Mouse (Mus musculus) bone marrow macrophage, adult 2 months (primary cell): ENCODE measurements around the gene Pfkfb3. TPM values are rescaled to one million over a fixed set of nuclear protein-coding genes. Genes with fewer than 3 reads are reported as not detected.

Source experiments
- H3K27ac ChIP-seq: 2 replicates; pipeline ENCODE4 v1.5.1; 2012; ENCODE audit warnings: low read depth, low read length; ENCODE audit not compliant: insufficient read depth
- H3K4me1 ChIP-seq: 2 replicates; pipeline ENCODE4 v1.6.1; 2012; ENCODE audit warnings: low read length; ENCODE audit not compliant: control insufficient read depth, insufficient read depth
- H3K4me3 ChIP-seq: 2 replicates; pipeline ENCODE4 v1.5.1; 2012; ENCODE audit warnings: mild to moderate bottlenecking, low read length, moderate library complexity; ENCODE audit not compliant: insufficient read depth
- CTCF ChIP-seq: IDR thresholded peaks from 2 replicates; pipeline ENCODE4 v1.5.1; 2012; ENCODE audit warnings: low read depth, mild to moderate bottlenecking, low read length, moderate library complexity
- POLR2A ChIP-seq: IDR thresholded peaks from 2 replicates; pipeline ENCODE4 v1.6.1; 2012; ENCODE audit warnings: mild to moderate bottlenecking, low read depth, low read length, borderline replicate concordance
- polyA plus RNA-seq: library from polyadenylated mRNA; stranded (reverse); fragments of >200 nt; gene quantifications from 2 replicates; pipeline ENCODE4 v1.2.4, GENCODE M21; 2012; ENCODE audit not compliant: missing spikeins, insufficient read depth, insufficient read length

Pfkfb3 gene
- polyA plus RNA-seq, 1 experiment = 39.6 TPM

DNA sequence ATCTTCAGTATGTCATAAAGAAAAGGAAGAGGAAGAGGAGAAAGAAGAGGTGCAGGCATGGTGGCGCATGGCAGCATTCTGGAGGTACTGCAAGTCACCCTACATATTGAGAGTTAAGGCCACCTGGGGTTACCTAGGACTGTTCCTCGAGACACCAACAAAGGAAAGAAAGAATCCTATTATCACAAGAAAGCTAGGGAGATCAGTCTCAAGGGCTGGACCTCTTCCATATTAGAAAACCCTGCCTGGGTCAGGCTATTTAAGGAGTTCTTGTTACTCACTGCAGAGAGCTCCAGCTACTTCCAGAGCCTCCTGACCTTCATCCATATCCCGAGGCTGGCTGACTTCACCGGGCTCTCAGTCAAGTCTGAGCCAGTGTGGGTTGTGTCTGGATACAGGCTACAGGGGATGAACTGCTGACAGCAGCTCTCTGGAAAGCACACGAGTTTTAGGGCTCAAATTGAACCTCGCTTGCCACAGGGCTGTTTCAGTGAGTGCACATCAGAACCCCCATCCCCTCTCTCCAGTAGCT is 17.2 kb upstream of the Pfkfb3 start:
- Histone ChIP-seq H3K4me1 (peaks cover 7% of the 10 kb centered on the region), H3K27ac (no peak overlapping the region), H3K4me3 (no peak overlapping the region)
- no peak for TF ChIP-seq CTCF

DNA sequence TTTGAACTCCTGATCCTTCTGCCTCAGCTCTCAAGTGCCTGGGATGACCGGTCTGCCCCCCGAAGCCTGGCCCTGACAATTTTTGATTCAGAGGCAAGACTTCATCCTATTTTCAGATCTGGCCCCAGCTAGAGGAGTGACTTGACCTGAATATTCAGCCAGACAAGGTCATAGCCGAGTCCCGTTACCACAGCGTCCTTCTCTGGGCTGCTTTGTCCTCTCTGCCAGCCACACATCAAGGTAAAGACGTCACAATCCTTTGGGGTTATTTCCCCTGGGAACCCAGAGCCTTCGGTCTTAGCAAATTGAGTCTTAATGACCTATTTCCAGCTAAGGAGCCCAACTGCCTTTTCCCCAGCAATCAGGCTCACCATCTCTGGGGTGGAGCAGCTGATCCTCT is 14.6 kb upstream of the Pfkfb3 start:
- H3K4me3 ChIP-seq = no peak overlapping the region
- no peak for TF ChIP-seq POLR2A
- no peak for TF ChIP-seq CTCF
- no peak overlapping the region for H3K27ac ChIP-seq
- H3K4me1 ChIP-seq = peaks cover 7% of the 10 kb centered on the region

DNA sequence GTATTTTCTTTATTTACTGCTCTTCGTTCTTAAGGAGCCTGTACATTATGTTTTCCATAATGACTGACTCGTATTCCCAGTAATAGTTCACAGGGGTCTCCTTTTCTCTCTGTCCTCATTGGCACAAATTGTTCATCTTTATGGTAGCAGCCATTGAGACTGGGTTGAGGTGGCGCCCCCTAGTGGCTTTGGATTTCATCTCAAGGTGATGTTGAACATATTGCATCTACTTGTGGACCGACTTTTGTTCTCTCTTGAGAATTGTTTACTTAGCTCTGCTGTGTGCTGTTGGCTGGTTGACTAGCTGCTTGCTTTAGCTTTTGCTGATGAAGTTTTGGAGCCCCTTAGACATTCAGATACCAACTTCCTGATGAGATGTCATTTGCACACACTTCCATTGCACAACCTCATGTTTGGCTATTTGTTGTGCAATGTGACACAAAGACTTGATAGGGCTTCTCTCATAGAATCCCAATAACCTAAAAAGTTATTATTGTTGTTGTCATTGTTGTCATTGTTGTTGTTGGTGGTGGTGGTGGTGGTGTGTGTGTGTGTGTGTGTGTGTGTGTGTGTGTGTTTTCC is 14.0 kb upstream of the Pfkfb3 start:
- H3K4me3 ChIP-seq = no peak overlapping the region
- no peak overlapping the region for H3K27ac ChIP-seq
- peaks cover 7% of the 10 kb centered on the region for H3K4me1 ChIP-seq
- TF ChIP-seq POLR2A = no peak
- TF ChIP-seq CTCF = no peak

DNA sequence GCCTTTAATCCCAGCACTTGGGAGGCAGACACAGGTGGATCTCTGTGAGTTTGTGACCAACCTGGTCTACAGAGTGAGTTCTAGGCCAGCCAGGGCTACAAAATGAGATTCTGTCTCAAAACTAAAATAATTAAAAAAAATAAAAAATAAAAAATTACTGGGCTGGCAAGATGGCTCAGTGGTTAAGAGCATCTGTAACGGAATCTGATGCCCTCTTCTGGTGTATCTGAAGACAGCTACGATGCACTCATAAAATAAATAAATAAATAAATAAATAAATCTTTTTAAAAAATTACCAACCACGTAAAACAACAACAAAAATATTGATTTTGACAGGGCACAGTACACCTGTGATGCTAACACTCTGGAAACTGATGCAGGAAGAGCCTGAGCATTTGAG is 13.0 kb upstream of the Pfkfb3 start:
- Histone ChIP-seq H3K4me3 (no peak overlapping the region), H3K27ac (no peak overlapping the region), H3K4me1 (peaks cover 7% of the 10 kb centered on the region)
- TF ChIP-seq POLR2A (no peak), CTCF (no peak)

DNA sequence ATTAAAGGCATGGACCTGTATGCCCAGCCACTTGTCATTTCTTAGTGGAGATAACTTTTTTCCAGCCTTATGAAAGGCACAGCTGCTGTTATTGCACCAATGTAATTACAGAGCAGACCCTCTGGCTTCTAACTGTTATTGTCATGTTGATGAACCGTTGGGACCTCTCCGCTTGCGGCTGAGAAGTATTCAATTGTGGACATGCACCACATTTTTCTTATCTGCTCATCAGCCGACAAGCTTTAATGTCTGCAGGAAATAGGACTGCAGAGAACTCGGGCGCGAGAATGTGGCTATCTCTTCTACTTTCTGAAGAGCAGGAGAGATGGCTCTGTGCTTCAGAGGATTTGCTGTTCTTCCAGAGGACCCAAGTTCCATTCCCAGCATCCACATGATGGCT is 12.4 kb upstream of the Pfkfb3 start:
- TF ChIP-seq CTCF (no peak), POLR2A (no peak)
- no peak overlapping the region for H3K4me3 ChIP-seq
- H3K4me1 ChIP-seq = peaks cover 7% of the 10 kb centered on the region

GRCm38 (mm10) chr2:11564768-11565167 is 10.9 kb upstream of the Pfkfb3 start:
- no peak overlapping the region for H3K4me3 ChIP-seq
- H3K27ac ChIP-seq = no peak overlapping the region
- peaks cover 4% of the 10 kb centered on the region for H3K4me1 ChIP-seq
- TF ChIP-seq CTCF = no peak
- TF ChIP-seq POLR2A = no peak

More for the DNA sequence above, 12.4 kb upstream of the Pfkfb3 start:
- no peak overlapping the region for H3K27ac ChIP-seq

DNA sequence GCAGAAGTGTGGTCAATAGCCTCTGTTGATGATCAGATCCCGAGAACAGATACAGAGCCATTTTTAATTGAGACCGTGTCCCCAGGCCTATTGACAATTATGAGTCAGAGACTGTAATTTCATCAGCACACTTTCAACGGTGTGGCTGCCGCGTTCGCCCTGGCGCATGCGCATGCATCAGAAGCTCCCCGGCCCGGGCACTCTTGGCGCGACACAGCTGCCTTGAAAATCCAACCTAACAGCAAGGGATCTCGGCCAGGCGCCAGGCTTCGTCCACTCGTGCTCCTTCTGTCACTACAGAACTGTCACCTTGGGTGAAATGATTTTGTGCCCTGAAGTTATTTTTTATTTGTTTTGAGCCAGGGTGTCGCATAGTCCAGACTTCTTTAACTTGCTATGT is 9.4 kb upstream of the Pfkfb3 start:
- peaks cover 4% of the 10 kb centered on the region for H3K4me1 ChIP-seq
- TF ChIP-seq POLR2A = no peak
- no peak for TF ChIP-seq CTCF
- H3K27ac ChIP-seq = no peak overlapping the region
- H3K4me3 ChIP-seq = no peak overlapping the region

DNA sequence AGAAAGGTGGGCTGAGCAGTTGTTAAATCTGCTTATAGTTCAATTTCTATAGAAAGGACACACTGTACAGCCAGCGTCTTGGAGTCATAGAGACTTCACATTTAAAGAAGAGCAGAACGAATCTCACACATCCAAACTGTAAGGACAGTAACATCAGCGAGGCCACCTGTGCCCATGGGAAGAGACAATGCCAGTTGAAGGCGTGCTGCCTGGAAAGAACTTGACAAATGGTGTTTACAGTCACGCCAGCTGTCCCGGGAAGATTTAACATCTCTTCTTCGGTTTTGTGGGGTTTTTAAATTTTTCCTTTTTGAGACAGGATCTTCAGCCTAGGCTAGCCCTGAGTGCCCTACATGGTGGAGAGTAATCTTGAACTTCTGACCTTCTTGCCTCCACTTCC is 4.8 kb upstream of the Pfkfb3 start:
- H3K4me1 ChIP-seq = 0 out of 2 replicates have a peak, but pooled peaks cover 2% of the 10 kb centered on the region
- H3K27ac ChIP-seq = no peak overlapping the region
- no peak for TF ChIP-seq CTCF
- H3K4me3 ChIP-seq = no peak overlapping the region

DNA sequence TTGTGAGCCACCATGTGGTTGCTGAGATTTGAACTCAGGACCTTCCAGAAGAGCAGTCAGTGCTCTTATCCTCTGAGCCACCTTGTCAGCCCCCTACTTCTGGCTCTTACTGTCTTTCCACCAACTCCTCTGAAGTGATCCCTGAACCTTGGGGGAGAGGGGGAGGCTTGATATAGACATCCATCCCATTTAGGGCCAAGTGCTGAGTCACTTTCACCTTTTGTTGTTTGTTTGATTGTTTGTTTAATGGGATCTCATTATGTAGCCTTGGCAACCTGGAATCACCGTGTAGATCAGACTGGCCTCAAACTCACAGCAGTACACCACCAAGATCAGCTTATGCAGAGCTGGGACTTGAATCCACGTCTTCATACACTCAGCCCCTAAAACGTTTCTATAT is 3.4 kb upstream of the Pfkfb3 start:
- no peak overlapping the region for H3K4me3 ChIP-seq
- no peak overlapping the region for H3K27ac ChIP-seq
- H3K4me1 ChIP-seq = peaks cover 4% of the 10 kb centered on the region
- no peak for TF ChIP-seq CTCF
- no peak for TF ChIP-seq POLR2A

GRCm38 (mm10) chr2:11555316-11555715 is 1.4 kb upstream of the Pfkfb3 start:
- no peak overlapping the region for H3K27ac ChIP-seq
- H3K4me1 ChIP-seq = peaks cover 8% of the 10 kb centered on the region
- TF ChIP-seq CTCF (no peak), POLR2A (no peak)
- H3K4me3 ChIP-seq = no peak overlapping the region
